Mouse (Mus musculus) megakaryocyte-erythroid progenitor cell, adult 5-6 weeks (primary cell): ENCODE measurements around the gene Tpst2. TPM values are rescaled to one million over a fixed set of nuclear protein-coding genes. Genes with fewer than 3 reads are reported as not detected.

Experiments used
- ATAC-seq: replicated peaks from 2 replicates; pipeline ENCODE4 v1.8.0; 2016; ENCODE audit warnings: mild to moderate bottlenecking, inconsistent platforms; ENCODE audit not compliant: severe bottlenecking, poor library complexity, low FRiP score, low TSS enrichment
- total RNA-seq, 2 experiments: library from RNA; stranded (forward) in 1 of 2; stranded (reverse) in 1 of 2; fragments of 200-1000, 215-1000 nt in 1 of 2; fragments of >200 nt in 1 of 2; fragmentation: Nextera tagmentation in 1 of 2; gene quantifications; 2 replicates each; pipeline ENCODE4 v1.2.3; 2014 to 2017

Tpst2 gene
- total RNA-seq, 2 experiments from 2014 or later: 27.3 to 37.4 TPM

- ATAC-seq: no peak
These were observed 2.9 kb downstream of the Tpst2 start for GRCm38 (mm10) chr5:112279181-112280021.

- no peak for ATAC-seq
These were observed 3.7 kb downstream of the Tpst2 start for GRCm38 (mm10) chr5:112280151-112280550.

DNA sequence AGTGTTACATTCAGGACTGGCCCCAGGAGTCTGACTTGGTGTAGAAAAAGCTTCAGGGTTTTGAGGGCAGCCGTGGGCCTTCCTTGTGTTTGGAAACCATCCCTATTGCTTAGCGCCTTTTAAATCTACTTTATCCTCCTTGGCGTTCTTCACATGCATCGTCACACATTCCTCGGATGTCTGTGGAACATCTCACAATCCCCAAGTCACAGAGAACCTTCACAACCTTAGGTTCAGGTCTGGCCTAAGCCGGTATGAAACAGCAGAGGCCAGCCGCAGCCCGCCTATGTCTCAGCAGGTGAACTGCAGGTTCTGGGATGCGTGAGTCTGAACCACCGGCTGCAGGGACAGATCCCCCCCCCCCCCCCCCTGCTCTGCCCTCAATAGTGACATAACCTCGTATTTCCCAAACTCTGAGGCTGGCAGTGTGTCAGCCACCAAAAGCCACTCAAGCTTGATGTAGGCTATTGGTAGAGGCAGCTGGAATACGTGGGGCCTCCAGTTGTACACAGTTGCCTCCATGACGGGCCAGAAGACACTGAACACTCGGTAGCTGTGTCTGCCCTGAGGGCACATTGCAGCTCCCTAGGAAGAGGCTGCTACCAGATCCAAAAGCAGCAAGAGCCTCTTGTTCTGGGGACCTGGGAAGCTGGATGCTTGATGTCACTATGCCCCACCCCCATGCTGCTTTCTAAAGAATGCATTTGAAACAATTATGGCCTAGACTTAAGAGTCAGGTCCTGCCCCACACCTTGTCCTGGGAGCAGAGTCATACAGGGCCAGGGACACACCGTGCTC is 4.6 kb downstream of the Tpst2 start:
- ATAC-seq: no peak

- ATAC-seq: no peak
These were observed 5.2 kb downstream of the Tpst2 start for GRCm38 (mm10) chr5:112281676-112282075.

DNA sequence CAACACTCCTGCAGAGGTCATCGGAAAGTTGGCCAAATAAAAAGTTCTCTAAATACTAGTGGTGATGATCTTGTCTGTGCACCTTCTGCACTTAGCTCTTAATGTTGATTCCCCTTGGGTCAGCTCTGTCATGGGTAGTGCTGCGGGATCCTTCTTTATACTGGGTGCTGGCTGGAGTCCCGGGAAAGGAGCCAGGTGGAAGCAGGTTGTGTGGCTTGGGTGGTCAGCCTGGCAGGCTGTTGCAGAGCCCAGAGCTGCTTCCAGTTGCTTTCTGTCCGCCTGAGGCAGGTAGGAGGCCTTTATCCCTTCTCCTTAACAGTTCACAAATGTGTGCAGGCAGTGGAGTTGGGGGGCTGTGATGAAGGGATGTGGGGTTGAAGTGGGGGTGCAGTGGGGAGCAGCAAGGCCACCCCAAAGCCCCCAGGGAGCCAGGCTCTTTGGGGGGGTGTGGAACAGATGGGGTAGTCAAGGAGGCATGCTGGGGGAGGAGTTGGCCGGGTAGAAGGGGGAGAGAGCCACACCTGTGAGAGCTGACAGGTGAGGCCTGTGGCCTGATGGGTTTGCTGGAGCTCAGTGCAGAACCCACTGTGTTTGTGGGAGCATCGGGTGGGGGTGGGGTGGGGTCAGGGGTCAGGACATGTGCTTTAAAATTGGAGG is 5.8 kb downstream of the Tpst2 start:
- no peak for ATAC-seq

GRCm38 (mm10) chr5:112282780-112283482 is 6.4 kb downstream of the Tpst2 start:
- no peak for ATAC-seq

DNA sequence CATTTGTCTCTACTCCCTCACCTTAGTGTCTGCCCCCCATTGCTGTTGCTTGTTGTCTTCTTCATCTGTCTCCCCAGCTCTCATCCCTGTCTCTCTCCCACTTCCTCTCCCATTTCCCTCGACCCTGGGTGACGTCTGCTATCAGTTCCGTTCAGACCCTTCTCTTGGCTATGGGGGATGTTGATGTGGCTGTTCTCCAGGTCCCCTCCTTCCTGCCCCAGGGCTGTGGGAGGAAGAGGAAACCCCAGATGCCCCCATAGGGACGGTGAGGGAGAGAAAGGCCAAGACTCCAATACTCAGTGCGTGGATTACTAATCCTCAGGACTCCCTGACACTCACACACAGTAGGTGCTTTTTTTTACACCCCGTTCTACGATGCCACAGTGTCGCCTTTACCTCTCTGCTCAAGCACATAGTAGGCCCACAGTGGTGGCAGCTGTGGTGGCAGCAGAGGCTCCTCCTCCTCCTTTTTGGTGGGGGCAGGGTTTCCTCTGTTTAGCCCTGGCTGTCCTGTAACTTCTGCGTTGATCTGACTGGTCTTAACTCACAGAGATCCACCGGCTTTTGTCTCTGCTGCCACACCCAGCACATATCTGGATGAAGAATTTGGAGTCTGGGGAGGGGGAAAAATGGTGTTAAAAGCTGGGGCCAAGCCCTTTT is 7.2 kb downstream of the Tpst2 start:
- ATAC-seq: no peak

DNA sequence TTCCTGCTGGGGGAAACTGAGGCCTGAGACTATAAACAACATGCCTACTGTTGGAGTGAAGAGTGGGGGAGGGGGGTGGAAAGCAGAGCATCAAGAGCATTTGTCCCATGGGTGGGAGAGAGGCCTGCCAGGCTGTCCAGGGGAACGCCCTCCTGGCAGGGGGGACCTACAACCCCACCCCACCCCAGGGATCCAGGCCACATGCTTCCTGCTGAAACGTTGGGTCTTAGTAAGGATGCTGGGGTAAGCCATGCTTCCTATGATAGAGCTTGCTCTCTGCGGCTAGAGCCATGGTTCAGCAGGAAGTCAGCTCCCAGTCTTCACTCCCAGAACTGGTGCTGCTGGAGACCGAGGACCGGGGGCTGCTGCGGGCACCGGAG is 7.7 kb downstream of the Tpst2 start:
- ATAC-seq: no peak

- ATAC-seq: peak; percentile 22
These were observed 9.1 kb downstream of the Tpst2 start for GRCm38 (mm10) chr5:112285548-112286085.

DNA sequence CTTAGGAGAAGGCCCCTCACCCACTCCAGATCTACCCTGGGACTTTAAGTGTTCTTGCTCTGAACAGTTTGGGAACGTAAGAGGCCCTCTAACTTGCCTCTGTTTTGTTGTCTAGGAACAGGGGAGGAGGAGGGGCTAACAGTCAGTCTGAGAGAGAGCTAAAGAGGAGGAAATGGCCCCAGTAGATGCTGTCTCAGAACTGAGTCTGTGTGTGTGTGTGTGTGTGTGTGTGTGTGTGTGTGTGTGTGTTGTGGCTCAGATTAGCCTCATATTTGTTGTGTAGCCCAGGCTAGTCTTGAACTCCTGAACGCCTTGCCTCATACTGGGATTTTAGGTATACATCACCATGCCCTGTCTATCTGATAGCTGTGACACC is 10.1 kb downstream of the Tpst2 start:
- no peak for ATAC-seq

DNA sequence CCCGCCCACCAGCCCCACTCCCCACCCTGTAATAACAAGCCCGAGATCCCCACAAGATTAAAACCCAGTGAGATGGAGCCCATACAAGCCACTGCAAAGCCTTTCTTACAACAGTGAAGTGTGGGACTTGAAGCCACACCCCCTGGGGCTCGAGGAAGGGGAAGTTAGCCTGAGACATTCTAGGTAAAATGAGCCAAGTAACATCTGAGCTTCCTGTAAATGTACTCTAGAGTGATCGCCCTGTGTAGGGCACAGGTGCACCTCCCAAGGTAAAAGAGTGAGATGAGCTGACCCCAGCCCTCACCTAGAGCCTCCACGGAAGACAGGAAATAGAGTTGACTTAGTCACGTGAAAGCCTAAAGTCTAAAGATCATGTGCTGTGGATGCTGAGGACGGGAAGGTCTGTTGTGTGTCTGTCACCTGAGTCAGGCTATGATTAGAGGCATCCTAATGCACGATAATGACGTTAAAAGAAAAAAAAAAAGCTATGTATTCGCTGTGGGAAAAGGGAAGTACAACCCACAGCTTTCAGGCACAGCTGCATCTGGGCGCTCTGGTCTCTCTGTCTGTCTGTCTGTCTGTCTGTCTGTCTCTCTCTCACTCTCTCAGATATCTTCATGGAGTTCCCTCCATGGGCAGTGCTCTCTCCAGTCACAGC is 10.6 kb downstream of the Tpst2 start:
- no peak for ATAC-seq

DNA sequence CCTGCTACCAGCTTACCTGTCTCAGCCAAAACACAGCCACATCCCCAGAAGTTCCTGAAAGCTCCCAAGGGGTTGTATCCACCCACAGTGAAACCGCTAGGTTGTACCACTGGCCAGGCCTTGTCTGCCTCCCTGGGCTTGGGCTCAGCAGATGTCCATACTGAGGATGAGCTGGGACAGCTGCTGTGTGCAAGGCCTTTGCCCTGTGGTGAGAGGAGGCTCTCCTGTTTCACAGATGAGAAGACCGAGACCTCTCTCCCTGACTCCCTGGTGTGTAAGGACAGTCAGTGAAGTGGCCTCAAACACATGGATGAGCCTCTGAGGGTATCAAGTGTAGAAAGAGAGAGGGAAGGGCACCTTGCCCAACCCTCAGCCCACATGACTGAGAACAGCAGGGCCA is 11.2 kb downstream of the Tpst2 start:
- no peak for ATAC-seq

- ATAC-seq: no peak
These were observed 12.0 kb downstream of the Tpst2 start for GRCm38 (mm10) chr5:112288193-112289141.

GRCm38 (mm10) chr5:112289236-112289635 is 12.7 kb downstream of the Tpst2 start:
- ATAC-seq: no peak

GRCm38 (mm10) chr5:112289819-112290535 is 13.5 kb downstream of the Tpst2 start:
- ATAC-seq: no peak

DNA sequence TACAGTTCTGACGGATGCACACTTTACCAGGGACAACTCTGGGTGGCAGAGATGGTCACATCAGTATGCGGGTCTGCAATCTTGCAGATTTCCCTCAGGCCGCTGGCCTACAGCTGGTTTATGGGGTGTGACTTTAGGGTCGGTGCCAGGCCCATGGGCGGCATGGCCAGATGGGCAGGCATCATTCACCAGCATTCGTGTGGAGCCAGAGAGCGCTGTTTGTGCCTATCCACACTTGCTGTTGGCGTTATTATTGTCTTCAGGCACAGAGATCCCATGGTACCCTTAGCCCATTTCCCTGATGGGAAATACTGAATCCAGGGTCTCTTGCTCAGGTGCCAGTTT is 14.0 kb downstream of the Tpst2 start:
- no peak for ATAC-seq

GRCm38 (mm10) chr5:112291866-112292265 is 15.4 kb downstream of the Tpst2 start:
- no peak for ATAC-seq
